Mouse (Mus musculus): ENCODE data around the gene Gm11937. TPM values are rescaled to one million over a fixed set of nuclear protein-coding genes. Genes with fewer than 3 reads are reported as not detected.
"Not testable (repeated sequence)": the region's sequence is repeated elsewhere in the genome, so short reads cannot be mapped to it uniquely, and the experiment has no call there.

Gm11937 gene
- polyA plus RNA-seq (2016; fragmentation: Nextera tagmentation; extraction: Ambion mirVana) = not detected in 2 replicates

DNA sequence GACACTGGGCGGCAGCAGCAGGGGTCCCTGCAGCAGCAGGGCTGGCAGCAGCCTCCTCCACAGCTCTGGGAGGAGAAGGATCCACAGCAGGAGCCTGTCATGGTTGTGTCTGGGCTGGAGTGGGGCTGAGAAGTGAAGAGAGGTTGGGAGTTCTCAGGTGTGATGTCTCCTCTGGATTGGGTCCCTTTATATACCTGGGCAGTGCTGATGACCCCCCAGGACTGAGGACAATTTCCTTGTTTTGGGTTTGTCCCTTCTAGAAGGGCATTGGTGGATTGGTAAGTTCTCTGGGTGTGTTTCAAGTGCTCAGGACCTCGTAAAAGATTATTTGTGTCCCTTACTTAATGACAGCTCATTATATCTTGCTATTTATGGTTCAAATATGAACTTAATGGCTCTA is at the start of gene Gm11937:
Gene Gm11937, minus strand, starts transcription at position 101 of the 400 bp plus-strand sequence.
- ATAC-seq (ENCODE audit: low FRiP score, low read depth); H3K9ac ChIP-seq; H3K4me1 ChIP-seq; H3K36me3 ChIP-seq; H3K4me3 ChIP-seq; H3K9me3 ChIP-seq; H3K27me3 ChIP-seq (replicated peaks); H3K27ac ChIP-seq; H3K4me2 ChIP-seq (replicated peaks): not testable (repeated sequence)
- WGBS = 73% methylated on average over 1 of the region's 2 CpGs

DNA sequence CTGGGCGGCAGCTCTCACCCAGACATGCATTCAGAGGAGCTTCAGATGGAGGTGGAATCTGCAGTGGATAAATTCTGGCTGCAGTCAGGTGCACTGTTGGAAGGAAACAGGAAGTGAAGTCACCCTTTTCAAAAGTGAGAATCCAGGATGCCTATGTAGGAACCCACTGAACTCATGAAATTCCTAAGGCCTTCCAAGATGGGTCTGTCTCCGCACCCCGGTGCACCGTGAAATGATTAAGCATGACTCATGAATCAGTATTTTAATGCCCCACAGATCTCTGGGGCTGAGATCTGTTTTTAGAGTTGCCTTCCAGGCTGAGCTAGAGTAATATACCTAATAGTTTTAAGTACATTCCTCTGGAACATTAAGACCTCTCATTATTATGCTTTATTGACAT is 49.3 kb upstream of the Gm11937 start:
- ATAC-seq (ENCODE audit: low FRiP score, low read depth) = no peak
- no peak overlapping the region for H3K27ac ChIP-seq
- no peak overlapping the region for H3K4me2 ChIP-seq (replicated peaks)
- H3K27me3 ChIP-seq (replicated peaks) = no peaks in the 10 kb centered on the region
- H3K4me3 ChIP-seq = no peak overlapping the region
- no peak overlapping the region for H3K9ac ChIP-seq
- WGBS = 87% methylated on average over 4 of the region's 4 CpGs
- no peaks in the 10 kb centered on the region for H3K9me3 ChIP-seq
- no peaks in the 10 kb centered on the region for H3K36me3 ChIP-seq
- H3K4me1 ChIP-seq = no peaks in the 10 kb centered on the region

- not testable (repeated sequence) for H3K4me2 ChIP-seq (replicated peaks); H3K36me3 ChIP-seq; H3K27ac ChIP-seq; H3K4me1 ChIP-seq; ATAC-seq (ENCODE audit: low FRiP score, low read depth); H3K4me3 ChIP-seq; H3K9ac ChIP-seq; H3K27me3 ChIP-seq (replicated peaks); H3K9me3 ChIP-seq
- 61% methylated on average over 10 of the region's 10 CpGs for WGBS
Observed at GRCm38 (mm10) chr11:99658467-99659010, 48.5 kb upstream of the Gm11937 start, which contains the start of gene Gm11563. Gene Gm11563 (minus strand): TSS chr11:99658960.

GRCm38 (mm10) chr11:99657051-99657450 is 47.1 kb upstream of the Gm11937 start:
- no peak overlapping the region for H3K4me2 ChIP-seq (replicated peaks)
- no peaks in the 10 kb centered on the region for H3K4me1 ChIP-seq
- WGBS = 39% methylated on average over 5 of the region's 5 CpGs
- no peaks in the 10 kb centered on the region for H3K9me3 ChIP-seq
- H3K27me3 ChIP-seq (replicated peaks) = no peaks in the 10 kb centered on the region
- ATAC-seq (ENCODE audit: low FRiP score, low read depth) = no peak
- H3K9ac ChIP-seq = no peak overlapping the region
- no peak overlapping the region for H3K27ac ChIP-seq
- no peaks in the 10 kb centered on the region for H3K36me3 ChIP-seq
- H3K4me3 ChIP-seq = no peak overlapping the region

DNA sequence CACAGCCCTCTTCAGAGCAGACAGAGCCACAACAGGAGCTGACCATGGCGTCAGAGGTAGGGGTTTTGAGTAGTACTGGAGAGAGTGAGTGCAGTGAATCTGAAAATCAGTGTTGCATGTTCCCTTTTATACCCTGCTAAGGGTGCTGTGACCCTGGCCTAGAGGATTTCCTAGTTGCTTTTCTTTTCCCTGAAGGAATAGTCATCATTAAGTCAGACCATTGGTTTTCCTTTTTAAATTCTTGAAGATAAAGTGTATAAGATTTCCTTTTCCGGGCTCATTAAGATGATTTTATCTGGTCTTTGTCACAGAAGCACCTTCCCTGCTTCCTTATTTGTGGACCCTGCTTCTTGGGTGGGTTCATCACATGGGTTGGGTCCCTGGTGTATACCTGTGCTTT is 40.1 kb upstream of the Gm11937 start, which contains the start of gene Gm11555:
Gene Gm11555, minus strand, starts transcription at position 101 of the 400 bp plus-strand sequence.
- H3K9me3 ChIP-seq = no peaks in the 10 kb centered on the region
- H3K27ac ChIP-seq = no peak within 1 kb of the TSS
- H3K9ac ChIP-seq = no peak within 1 kb of the TSS
- H3K36me3 ChIP-seq = no peaks in the 10 kb centered on the region
- no peak within 1 kb of the TSS for H3K4me3 ChIP-seq
- H3K4me2 ChIP-seq (replicated peaks) = no peak within 1 kb of the TSS
- WGBS = 82% methylated on average over 2 of the region's 2 CpGs
- no peak for ATAC-seq (ENCODE audit: low FRiP score, low read depth)
- H3K27me3 ChIP-seq (replicated peaks) = no peaks in the 10 kb centered on the region
- no peaks in the 10 kb centered on the region for H3K4me1 ChIP-seq

- no peaks in the 10 kb centered on the region for H3K9me3 ChIP-seq
- H3K36me3 ChIP-seq = no peaks in the 10 kb centered on the region
- no peak for ATAC-seq (ENCODE audit: low FRiP score, low read depth)
- H3K27me3 ChIP-seq (replicated peaks) = no peaks in the 10 kb centered on the region
- H3K4me3 ChIP-seq = no peak overlapping the region
- WGBS = 92% methylated on average over 15 of the region's 15 CpGs
- no peak overlapping the region for H3K27ac ChIP-seq
- no peaks in the 10 kb centered on the region for H3K4me1 ChIP-seq
- H3K4me2 ChIP-seq (replicated peaks) = no peak overlapping the region
- no peak overlapping the region for H3K9ac ChIP-seq
Observed at GRCm38 (mm10) chr11:99646444-99646843, 36.5 kb upstream of the Gm11937 start.

- ATAC-seq (ENCODE audit: low FRiP score, low read depth) = no peak
- H3K36me3 ChIP-seq = no peaks in the 10 kb centered on the region
- H3K4me3 ChIP-seq = no peak overlapping the region
- H3K27me3 ChIP-seq (replicated peaks) = no peaks in the 10 kb centered on the region
- H3K9me3 ChIP-seq = no peaks in the 10 kb centered on the region
- H3K27ac ChIP-seq = no peak overlapping the region
- no peaks in the 10 kb centered on the region for H3K4me1 ChIP-seq
- 75% methylated on average over 3 of the region's 3 CpGs for WGBS
- H3K9ac ChIP-seq = no peak overlapping the region
- no peak overlapping the region for H3K4me2 ChIP-seq (replicated peaks)
Observed at GRCm38 (mm10) chr11:99644351-99644750, 34.4 kb upstream of the Gm11937 start.

- H3K36me3 ChIP-seq; H3K9ac ChIP-seq; H3K27ac ChIP-seq; H3K4me1 ChIP-seq; H3K27me3 ChIP-seq (replicated peaks); ATAC-seq (ENCODE audit: low FRiP score, low read depth); H3K9me3 ChIP-seq; H3K4me3 ChIP-seq; H3K4me2 ChIP-seq (replicated peaks): not testable (repeated sequence)
- 91% methylated on average over 9 of the region's 9 CpGs for WGBS
Observed at GRCm38 (mm10) chr11:99643635-99644139, 33.7 kb upstream of the Gm11937 start, which contains the start of gene Krtap4-7. Gene Krtap4-7 (minus strand): TSS chr11:99644089.

GRCm38 (mm10) chr11:99640926-99641325 is 30.9 kb upstream of the Gm11937 start:
- H3K9ac ChIP-seq = no peak overlapping the region
- no peaks in the 10 kb centered on the region for H3K27me3 ChIP-seq (replicated peaks)
- no peaks in the 10 kb centered on the region for H3K36me3 ChIP-seq
- H3K4me3 ChIP-seq = no peak overlapping the region
- H3K4me1 ChIP-seq = no peaks in the 10 kb centered on the region
- H3K27ac ChIP-seq = no peak overlapping the region
- no peak for ATAC-seq (ENCODE audit: low FRiP score, low read depth)
- 60% methylated on average over 1 of the region's 1 CpGs for WGBS
- no peak overlapping the region for H3K4me2 ChIP-seq (replicated peaks)
- H3K9me3 ChIP-seq = no peaks in the 10 kb centered on the region

GRCm38 (mm10) chr11:99637086-99637485 is 27.1 kb upstream of the Gm11937 start:
- Histone ChIP-seq H3K4me2 (replicated peaks) (no peak overlapping the region), H3K4me3 (no peak overlapping the region), H3K9ac (no peak overlapping the region), H3K36me3 (no peaks in the 10 kb centered on the region), H3K27me3 (replicated peaks) (no peaks in the 10 kb centered on the region), H3K27ac (no peak overlapping the region), H3K4me1 (no peaks in the 10 kb centered on the region), H3K9me3 (no peaks in the 10 kb centered on the region)
- no peak for ATAC-seq (ENCODE audit: low FRiP score, low read depth)
- 73% methylated on average over 1 of the region's 1 CpGs for WGBS

DNA sequence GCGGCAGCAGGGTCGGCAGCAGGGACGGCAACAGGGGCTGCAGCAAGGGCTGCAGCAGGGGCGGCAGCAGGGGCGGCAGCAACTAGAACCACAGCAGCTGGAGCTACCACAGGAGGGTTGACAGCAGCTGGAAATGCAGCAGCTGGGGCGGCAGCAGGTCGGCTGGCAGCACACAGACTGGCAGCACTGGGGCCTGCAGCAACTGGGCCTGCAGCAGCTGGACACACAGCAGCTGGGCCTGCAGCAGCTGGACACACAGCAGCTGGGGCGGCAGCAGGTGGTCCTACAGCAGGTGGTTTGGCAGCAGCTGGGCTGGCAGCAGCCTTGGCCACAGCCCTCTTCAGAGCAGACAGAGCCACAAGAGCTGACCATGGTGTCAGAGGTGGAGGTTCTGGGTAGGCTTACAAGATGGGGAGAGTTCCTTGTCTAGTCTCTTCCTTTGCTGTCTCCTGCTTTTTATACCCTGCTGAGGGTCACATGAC is 24.7 kb upstream of the Gm11937 start, which contains the start of gene Krtap4-2:
Gene Krtap4-2, minus strand, starts transcription at position 432 of the 482 bp plus-strand sequence.
- no peak for ATAC-seq (ENCODE audit: low FRiP score, low read depth)

DNA sequence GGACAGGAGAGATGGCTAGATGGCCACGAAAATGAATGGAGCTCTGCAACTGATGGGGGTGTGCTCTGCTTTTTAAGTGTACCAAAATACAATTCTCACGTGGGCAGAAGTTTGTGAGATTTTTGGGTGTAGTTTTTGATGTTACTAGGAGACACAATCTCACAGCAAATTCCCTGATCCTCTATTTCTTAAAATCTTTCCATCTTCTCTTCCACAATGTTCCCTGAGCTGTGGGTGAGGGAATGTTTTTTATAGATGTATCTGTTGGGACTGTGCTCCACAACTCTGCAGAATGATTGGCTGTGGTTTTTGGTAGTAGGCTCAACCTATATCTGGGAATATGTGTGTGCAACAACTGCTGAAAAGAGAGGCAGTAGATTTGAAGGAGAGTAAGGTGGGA is 23.3 kb upstream of the Gm11937 start:
- no peaks in the 10 kb centered on the region for H3K9me3 ChIP-seq
- H3K4me1 ChIP-seq = no peaks in the 10 kb centered on the region
- no peak overlapping the region for H3K4me2 ChIP-seq (replicated peaks)
- 81% methylated on average over 2 of the region's 2 CpGs for WGBS
- no peak overlapping the region for H3K4me3 ChIP-seq
- H3K36me3 ChIP-seq = no peaks in the 10 kb centered on the region
- no peak overlapping the region for H3K27ac ChIP-seq
- no peak overlapping the region for H3K9ac ChIP-seq
- no peaks in the 10 kb centered on the region for H3K27me3 ChIP-seq (replicated peaks)
- ATAC-seq (ENCODE audit: low FRiP score, low read depth) = no peak

More for the DNA sequence above, 24.7 kb upstream of the Gm11937 start, which contains the start of gene Krtap4-2:
- Histone ChIP-seq H3K27me3 (replicated peaks) (no peaks in the 10 kb centered on the region), H3K9ac (no peak within 1 kb of the TSS), H3K9me3 (no peaks in the 10 kb centered on the region), H3K4me2 (replicated peaks) (no peak within 1 kb of the TSS), H3K27ac (no peak within 1 kb of the TSS), H3K36me3 (no peaks in the 10 kb centered on the region), H3K4me3 (no peak within 1 kb of the TSS), H3K4me1 (no peaks in the 10 kb centered on the region)
- 32% methylated on average over 8 of the region's 8 CpGs for WGBS

DNA sequence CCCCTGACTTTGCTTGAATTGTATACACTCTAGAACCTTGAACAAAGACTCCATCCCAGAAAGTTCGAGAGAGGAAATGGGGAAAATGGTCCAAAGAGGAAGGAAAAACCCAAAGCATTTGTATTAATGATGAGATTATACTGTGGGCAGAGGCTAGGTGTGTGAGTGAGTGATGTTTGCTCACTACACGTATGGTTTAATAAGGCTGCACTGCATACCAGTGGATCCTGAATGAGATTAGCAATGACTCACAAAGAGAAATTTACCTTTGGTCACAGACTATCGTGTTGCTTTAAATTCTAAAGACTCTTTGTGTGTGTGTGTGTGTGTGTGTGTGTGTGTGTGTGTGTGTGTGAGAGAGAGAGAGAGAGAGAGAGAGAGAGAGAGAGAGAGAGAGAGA is 20.9 kb upstream of the Gm11937 start:
- 86% methylated on average over 3 of the region's 3 CpGs for WGBS
- no peak for ATAC-seq (ENCODE audit: low FRiP score, low read depth)
- Histone ChIP-seq H3K4me1 (no peaks in the 10 kb centered on the region), H3K36me3 (no peaks in the 10 kb centered on the region), H3K27ac (no peak overlapping the region), H3K9ac (no peak overlapping the region), H3K4me3 (no peak overlapping the region), H3K4me2 (replicated peaks) (no peak overlapping the region), H3K27me3 (replicated peaks) (no peaks in the 10 kb centered on the region), H3K9me3 (no peaks in the 10 kb centered on the region)
